Mouse (Mus musculus) kidney, postnatal 0 days (tissue): ENCODE measurements at regions not wholly inside any gene's neighbourhood (a gene's known extent, or its start where the extent isn't known, plus 50 kb on each side); places are given as distances from the start of the nearest gene placed in this dataset.

ENCODE experiments used
- ATAC-seq: fragments of 200-750 bp; cut with Nextera tagmentation; replicated peaks from 2 replicates; pipeline ENCODE4 v1.8.0; 2017; ENCODE audit warnings: low read depth, moderate number of reproducible peaks, moderate TSS enrichment, moderate library complexity; ENCODE audit not compliant: low FRiP score
- DNase-seq: peaks from one replicate; pipeline ENCODE4 v3.0.0-alpha.2; 2016; ENCODE audit warnings: low spot score
- H3K27ac ChIP-seq: fragments of 300-500 bp; sonication (generic); 2 replicates; pipeline ENCODE4 v1.5.1; 2014; ENCODE audit warnings: mild to moderate bottlenecking
- H3K27me3 ChIP-seq: fragments of 300-500 bp; sonication (generic); 2 replicates; pipeline ENCODE4 v1.6.1; 2014; ENCODE audit warnings: low read length, mixed read lengths; ENCODE audit not compliant: insufficient read depth
- H3K36me3 ChIP-seq: fragments of 300-500 bp; sonication (generic); 2 replicates; pipeline ENCODE4 v1.6.1; 2014; ENCODE audit warnings: low read length, mixed read lengths; ENCODE audit not compliant: insufficient read depth
- H3K4me1 ChIP-seq: fragments of 300-500 bp; sonication (generic); replicated peaks from 2 replicates; pipeline ENCODE4 v1.6.1; 2014; ENCODE audit warnings: antibody characterized with exemption, low read length, mixed read lengths; ENCODE audit not compliant: insufficient read depth
- H3K4me2 ChIP-seq: fragments of 300-500 bp; sonication (generic); 2 replicates; pipeline ENCODE4 v1.6.1; 2014; ENCODE audit warnings: mild to moderate bottlenecking, low read length, moderate library complexity, mixed read lengths
- H3K4me3 ChIP-seq: fragments of 300-500 bp; sonication (generic); replicated peaks from 2 replicates; pipeline ENCODE4 v1.5.1; 2014; ENCODE audit warnings: low read depth, low read length
- H3K9ac ChIP-seq: fragments of 300-500 bp; sonication (generic); 2 replicates; pipeline ENCODE4 v1.6.1; 2014; ENCODE audit warnings: low read depth, low read length
- H3K9me3 ChIP-seq: fragments of 300-500 bp; sonication (generic); replicated peaks from 2 replicates; pipeline ENCODE4 v1.6.1; 2016; ENCODE audit warnings: low read length, inconsistent platforms, mixed read lengths
- CTCF ChIP-seq: IDR thresholded peaks from 2 replicates; pipeline ENCODE4 v1.5.1; 2016; ENCODE audit warnings: antibody characterized with exemption, low read depth, mild to moderate bottlenecking, moderate library complexity
- WGBS: fragments of 180-500 bp; shearing (Covaris S2); extraction: QIAGEN DNeasy Blood & Tissue Kit; methylation state at CpG from one replicate; pipeline ENCODE4 v1.1.7; 2014; 5-methylcytosine and 5-hydroxymethylcytosine counted together

GRCm38 (mm10) chr7:83242233-83242632, 342.5 kb upstream of the Tmc3 start:
- Histone ChIP-seq H3K9ac (no peak overlapping the region), H3K4me2 (no peak overlapping the region), H3K36me3 (no peaks in the 10 kb centered on the region), H3K27ac (no peak overlapping the region), H3K9me3 (no peaks in the 10 kb centered on the region), H3K4me3 (no peak overlapping the region), H3K27me3 (no peaks in the 10 kb centered on the region), H3K4me1 (no peaks in the 10 kb centered on the region)
- ATAC-seq (no peak), DNase-seq (peak; percentile 38)
- TF ChIP-seq CTCF: no peak
- 51% methylated on average over 3 of the region's 3 CpGs for WGBS

- no peaks in the 10 kb centered on the region for H3K36me3 ChIP-seq
- TF ChIP-seq CTCF: no peak
- WGBS: 89% methylated on average over 2 of the region's 2 CpGs
- H3K9me3 ChIP-seq: no peaks in the 10 kb centered on the region
- no peak for DNase-seq
- no peak overlapping the region for H3K4me2 ChIP-seq
- no peak for ATAC-seq
- no peaks in the 10 kb centered on the region for H3K27me3 ChIP-seq
- no peaks in the 10 kb centered on the region for H3K4me1 ChIP-seq
- no peak overlapping the region for H3K4me3 ChIP-seq
- no peak overlapping the region for H3K9ac ChIP-seq
- H3K27ac ChIP-seq: no peak overlapping the region
These were observed 338.9 kb upstream of the Tmc3 start for GRCm38 (mm10) chr7:83245867-83246266.

GRCm38 (mm10) chr7:83251995-83252563, 332.6 kb upstream of the Tmc3 start:
- Histone ChIP-seq H3K27me3 (no peaks in the 10 kb centered on the region), H3K4me3 (no peak overlapping the region), H3K4me2 (no peak overlapping the region), H3K36me3 (no peaks in the 10 kb centered on the region), H3K9me3 (no peaks in the 10 kb centered on the region), H3K9ac (no peak overlapping the region), H3K27ac (no peak overlapping the region), H3K4me1 (no peaks in the 10 kb centered on the region)
- ATAC-seq (no peak), DNase-seq (no peak)
- 87% methylated on average over 8 of the region's 8 CpGs for WGBS
- TF ChIP-seq CTCF: no peak

GRCm38 (mm10) chr7:83253001-83253400, 331.7 kb upstream of the Tmc3 start:
- no peak overlapping the region for H3K4me2 ChIP-seq
- no peaks in the 10 kb centered on the region for H3K27me3 ChIP-seq
- H3K27ac ChIP-seq: no peak overlapping the region
- WGBS: 56% methylated on average over 9 of the region's 9 CpGs
- H3K9me3 ChIP-seq: no peaks in the 10 kb centered on the region
- TF ChIP-seq CTCF: no peak
- H3K36me3 ChIP-seq: no peaks in the 10 kb centered on the region
- ATAC-seq (no peak), DNase-seq (peak; percentile 44)
- no peak overlapping the region for H3K4me3 ChIP-seq
- H3K9ac ChIP-seq: no peak overlapping the region
- H3K4me1 ChIP-seq: no peaks in the 10 kb centered on the region

GRCm38 (mm10) chr7:83253432-83253831, 331.3 kb upstream of the Tmc3 start:
- Histone ChIP-seq H3K27ac (no peak overlapping the region), H3K4me3 (no peak overlapping the region), H3K27me3 (no peaks in the 10 kb centered on the region), H3K4me1 (no peaks in the 10 kb centered on the region), H3K36me3 (no peaks in the 10 kb centered on the region), H3K9ac (no peak overlapping the region), H3K4me2 (no peak overlapping the region), H3K9me3 (no peaks in the 10 kb centered on the region)
- WGBS: 84% methylated on average over 3 of the region's 3 CpGs
- no peak for DNase-seq
- no peak for TF ChIP-seq CTCF
- ATAC-seq: no peak

GRCm38 (mm10) chr7:83254411-83254810, 330.3 kb upstream of the Tmc3 start:
- Histone ChIP-seq H3K4me2 (no peak overlapping the region), H3K9me3 (no peaks in the 10 kb centered on the region), H3K27me3 (no peaks in the 10 kb centered on the region), H3K9ac (no peak overlapping the region), H3K36me3 (no peaks in the 10 kb centered on the region), H3K4me3 (no peak overlapping the region), H3K27ac (no peak overlapping the region), H3K4me1 (no peaks in the 10 kb centered on the region)
- ATAC-seq (no peak), DNase-seq (peak; percentile 40)
- WGBS: 45% methylated on average over 4 of the region's 4 CpGs
- TF ChIP-seq CTCF: no peak

- ATAC-seq: no peak
- no peak for DNase-seq
- 68% methylated on average over 6 of the region's 6 CpGs for WGBS
These were observed 328.4 kb upstream of the Tmc3 start for GRCm38 (mm10) chr7:83256236-83256784.

More at GRCm38 (mm10) chr7:83256236-83256784, 328.4 kb upstream of the Tmc3 start:
- Histone ChIP-seq H3K4me1 (no peaks in the 10 kb centered on the region), H3K9me3 (no peaks in the 10 kb centered on the region), H3K36me3 (no peaks in the 10 kb centered on the region), H3K27ac (no peak overlapping the region), H3K27me3 (no peaks in the 10 kb centered on the region), H3K4me2 (no peak overlapping the region), H3K4me3 (no peak overlapping the region), H3K9ac (no peak overlapping the region)
- TF ChIP-seq CTCF: no peak
